Mouse (Mus musculus): ENCODE data around the gene Pik3r1. TPM values are rescaled to one million over a fixed set of nuclear protein-coding genes. Genes with fewer than 3 reads are reported as not detected.
A peak's percentile ranks its signal among the peaks of the same experiment; 100 is the strongest.

Gene Pik3r1
- polyA plus RNA-seq, 1 experiment = 4.2 TPM

- TF ChIP-seq FLI1 (IDR thresholded peaks at IDR 0.05; ENCODE audit: low read length) (no peak), GATA1 (IDR thresholded peaks at IDR 0.05; ENCODE audit: borderline replicate concordance, low read length) (no peak)
- Histone ChIP-seq H3K4me3 (replicated peaks) (no peak overlapping the region), H3K4me1 (peaks cover 84% of the 10 kb centered on the region), H3K36me3 (replicated peaks; ENCODE audit: low read length) (peaks cover 76% of the 10 kb centered on the region), H3K9me3 (no peaks in the 10 kb centered on the region), H3K27me3 (replicated peaks) (no peaks in the 10 kb centered on the region)
These were observed 8.6 kb downstream of the Pik3r1 start for GRCm38 (mm10) chr13:101759281-101759871.

- H3K4me1 ChIP-seq = peaks cover 84% of the 10 kb centered on the region
- H3K36me3 ChIP-seq (replicated peaks; ENCODE audit: low read length) = peaks cover 77% of the 10 kb centered on the region
- no peaks in the 10 kb centered on the region for H3K9me3 ChIP-seq
- H3K4me3 ChIP-seq (replicated peaks) = no peak overlapping the region
- TF ChIP-seq GATA1 (IDR thresholded peaks at IDR 0.05; ENCODE audit: borderline replicate concordance, low read length) (no peak), FLI1 (IDR thresholded peaks at IDR 0.05; ENCODE audit: low read length) (no peak)
- H3K27me3 ChIP-seq (replicated peaks) = no peaks in the 10 kb centered on the region
These were observed 10.1 kb downstream of the Pik3r1 start for GRCm38 (mm10) chr13:101757801-101758422.

- peaks cover 85% of the 10 kb centered on the region for H3K36me3 ChIP-seq (replicated peaks; ENCODE audit: low read length)
- H3K4me1 ChIP-seq = peaks cover 82% of the 10 kb centered on the region
- TF ChIP-seq FLI1 (IDR thresholded peaks at IDR 0.05; ENCODE audit: low read length) = no peak
- H3K4me3 ChIP-seq (replicated peaks) = no peak overlapping the region
- no peaks in the 10 kb centered on the region for H3K9me3 ChIP-seq
- H3K27me3 ChIP-seq (replicated peaks) = no peaks in the 10 kb centered on the region
These were observed 12.8 kb downstream of the Pik3r1 start for GRCm38 (mm10) chr13:101755228-101755627.

- TF ChIP-seq GATA1 (IDR thresholded peaks at IDR 0.05; ENCODE audit: borderline replicate concordance, low read length) = no peak
- peak overlapping the region; percentile 5 for H3K4me3 ChIP-seq (replicated peaks)
- H3K36me3 ChIP-seq (replicated peaks; ENCODE audit: low read length) = peaks cover 88% of the 10 kb centered on the region
- no peaks in the 10 kb centered on the region for H3K9me3 ChIP-seq
- peaks cover 81% of the 10 kb centered on the region for H3K4me1 ChIP-seq
- H3K27me3 ChIP-seq (replicated peaks) = no peaks in the 10 kb centered on the region
These were observed 14.4 kb downstream of the Pik3r1 start for GRCm38 (mm10) chr13:101753639-101754038.

GRCm38 (mm10) chr13:101751816-101752215 is 16.2 kb downstream of the Pik3r1 start:
- no peak for TF ChIP-seq FLI1 (IDR thresholded peaks at IDR 0.05; ENCODE audit: low read length)
- TF ChIP-seq GATA1 (IDR thresholded peaks at IDR 0.05; ENCODE audit: borderline replicate concordance, low read length) = no peak

GRCm38 (mm10) chr13:101746012-101746595 is 21.9 kb downstream of the Pik3r1 start:
- Histone ChIP-seq H3K36me3 (replicated peaks; ENCODE audit: low read length) (peaks cover 58% of the 10 kb centered on the region), H3K4me1 (peaks cover 77% of the 10 kb centered on the region), H3K27me3 (replicated peaks) (no peaks in the 10 kb centered on the region), H3K9me3 (no peaks in the 10 kb centered on the region), H3K4me3 (replicated peaks) (no peak overlapping the region)
- TF ChIP-seq FLI1 (IDR thresholded peaks at IDR 0.05; ENCODE audit: low read length) (no peak), GATA1 (IDR thresholded peaks at IDR 0.05; ENCODE audit: borderline replicate concordance, low read length) (no peak)

More at GRCm38 (mm10) chr13:101751816-101752215, 16.2 kb downstream of the Pik3r1 start:
- Histone ChIP-seq H3K4me1 (peaks cover 67% of the 10 kb centered on the region), H3K9me3 (no peaks in the 10 kb centered on the region), H3K36me3 (replicated peaks; ENCODE audit: low read length) (peaks cover 69% of the 10 kb centered on the region), H3K4me3 (replicated peaks) (no peak overlapping the region), H3K27me3 (replicated peaks) (no peaks in the 10 kb centered on the region)

- Histone ChIP-seq H3K4me3 (replicated peaks) (no peak overlapping the region), H3K4me1 (peaks cover 80% of the 10 kb centered on the region), H3K36me3 (replicated peaks; ENCODE audit: low read length) (peaks cover 52% of the 10 kb centered on the region), H3K9me3 (no peaks in the 10 kb centered on the region), H3K27me3 (replicated peaks) (no peaks in the 10 kb centered on the region)
- no peak for TF ChIP-seq FLI1 (IDR thresholded peaks at IDR 0.05; ENCODE audit: low read length)
- no peak for TF ChIP-seq GATA1 (IDR thresholded peaks at IDR 0.05; ENCODE audit: borderline replicate concordance, low read length)
These were observed 23.1 kb downstream of the Pik3r1 start for GRCm38 (mm10) chr13:101744943-101745342.

GRCm38 (mm10) chr13:101744053-101744452 is 24.0 kb downstream of the Pik3r1 start:
- no peak for TF ChIP-seq FLI1 (IDR thresholded peaks at IDR 0.05; ENCODE audit: low read length)
- TF ChIP-seq GATA1 (IDR thresholded peaks at IDR 0.05; ENCODE audit: borderline replicate concordance, low read length) = no peak
- H3K36me3 ChIP-seq (replicated peaks; ENCODE audit: low read length) = peaks cover 44% of the 10 kb centered on the region
- H3K4me3 ChIP-seq (replicated peaks) = no peak overlapping the region
- H3K27me3 ChIP-seq (replicated peaks) = no peaks in the 10 kb centered on the region
- H3K4me1 ChIP-seq = peaks cover 80% of the 10 kb centered on the region
- no peaks in the 10 kb centered on the region for H3K9me3 ChIP-seq

GRCm38 (mm10) chr13:101743247-101743646 is 24.8 kb downstream of the Pik3r1 start:
- H3K27me3 ChIP-seq (replicated peaks) = no peaks in the 10 kb centered on the region
- TF ChIP-seq GATA1 (IDR thresholded peaks at IDR 0.05; ENCODE audit: borderline replicate concordance, low read length) (no peak), FLI1 (IDR thresholded peaks at IDR 0.05; ENCODE audit: low read length) (no peak)
- H3K4me1 ChIP-seq = peaks cover 83% of the 10 kb centered on the region
- peak overlapping the region; percentile 42 for H3K4me3 ChIP-seq (replicated peaks)
- H3K9me3 ChIP-seq = no peaks in the 10 kb centered on the region
- peaks cover 48% of the 10 kb centered on the region for H3K36me3 ChIP-seq (replicated peaks; ENCODE audit: low read length)

- no peaks in the 10 kb centered on the region for H3K27me3 ChIP-seq (replicated peaks)
- no peaks in the 10 kb centered on the region for H3K9me3 ChIP-seq
- peaks cover 50% of the 10 kb centered on the region for H3K36me3 ChIP-seq (replicated peaks; ENCODE audit: low read length)
- H3K4me3 ChIP-seq (replicated peaks) = peak overlapping the region; percentile 64
- TF ChIP-seq FLI1 (IDR thresholded peaks at IDR 0.05; ENCODE audit: low read length) (no peak), GATA1 (IDR thresholded peaks at IDR 0.05; ENCODE audit: borderline replicate concordance, low read length) (no peak)
- H3K4me1 ChIP-seq = peaks cover 86% of the 10 kb centered on the region
These were observed 25.4 kb downstream of the Pik3r1 start for GRCm38 (mm10) chr13:101742596-101742995.

Measured in megakaryocyte, embryonic 14.5 days (primary cell).